Mouse (Mus musculus): ENCODE measurements at regions not wholly inside any gene's neighbourhood (a gene's known extent, or its start where the extent isn't known, plus 50 kb on each side); places are given as distances from the start of the nearest gene placed in this dataset.

GRCm38 (mm10) chr10:91701822-91702221 is 520.7 kb upstream of the Tmpo start:
- no peak for TF ChIP-seq CTCF (IDR thresholded peaks at IDR 0.05; ENCODE audit: borderline replicate concordance, insufficient read depth, low read depth, low read length)
- TF ChIP-seq POLR2A (IDR thresholded peaks at IDR 0.05; ENCODE audit: borderline replicate concordance, insufficient read depth, low read length), result no peak
